Mouse (Mus musculus) sigmoid colon, adult 10 weeks (tissue): ENCODE results near the gene N4bp2. TPM values are rescaled to one million over a fixed set of nuclear protein-coding genes. Genes with fewer than 3 reads are reported as not detected.

ENCODE experiments used
- polyA plus RNA-seq: library from polyadenylated mRNA; stranded (reverse); fragments of 350-450 nt; fragmentation: Illumina TruSeq; extraction: RNeasy Lipid Tissue Mini Kit (QIAGEN cat#74804); gene quantifications from one replicate; pipeline ENCODE4 v1.2.3, GENCODE M21; 2014; ENCODE audit warnings: low read depth, low replicate concordance

N4bp2 gene
- polyA plus RNA-seq = 36.4 TPM

GRCm38 (mm10) chr5:65763088-65763915, at the start of gene N4bp2:
Gene N4bp2 (plus strand): TSS chr5:65763521.

GRCm38 (mm10) chr5:65861154-65861944, 98.0 kb downstream of the N4bp2 start, which contains the start of gene Rhoh:
Gene Rhoh (plus strand): TSS chr5:65861213.

Other genes starting within 250 kb of the N4bp2 start
- 332 TPM for gene Smim14, start 226.3 kb upstream of the N4bp2 start, polyA plus RNA-seq
- gene Ube2k, start 226.3 kb upstream of the N4bp2 start, polyA plus RNA-seq = 113 TPM
- 279 TPM for gene Pds5a, start 65.2 kb upstream of the N4bp2 start, polyA plus RNA-seq
- 1.8 TPM for gene Rhoh, start 97.7 kb downstream of the N4bp2 start, polyA plus RNA-seq
- gene Chrna9, start 171.4 kb downstream of the N4bp2 start, polyA plus RNA-seq = not detected
- 5.2 TPM for gene 9130230L23Rik, start 240.8 kb downstream of the N4bp2 start, polyA plus RNA-seq